Mouse (Mus musculus): ENCODE data around the gene Sfxn3. TPM values are rescaled to one million over a fixed set of nuclear protein-coding genes. Genes with fewer than 3 reads are reported as not detected.

Gene Sfxn3
- polyA plus RNA-seq (2017; shearing (Covaris generic)): 84.9 TPM

GRCm38 (mm10) chr19:45047417-45047934, at the start of gene Sfxn3:
TSS of gene Sfxn3 (plus strand) at chr19:45047503.

GRCm38 (mm10) chr19:45005444-45005843, 41.9 kb upstream of the Sfxn3 start, which contains the start of gene Twnk:
TSS of gene Twnk (plus strand) at chr19:45005663.

GRCm38 (mm10) chr19:45005957-45006712, 41.2 kb upstream of the Sfxn3 start, which contains the start of gene Mrpl43:
TSS of gene Mrpl43 (minus strand) at chr19:45006442.

GRCm38 (mm10) chr19:45014335-45014971, 32.9 kb upstream of the Sfxn3 start, which contains the start of gene Lzts2:
TSS of gene Lzts2 (plus strand) at chr19:45014414.

GRCm38 (mm10) chr19:45045651-45046050, 1.7 kb upstream of the Sfxn3 start, which contains the start of gene Pdzd7:
TSS of gene Pdzd7 (minus strand) at chr19:45045717.

GRCm38 (mm10) chr19:45074580-45075322, 27.4 kb downstream of the Sfxn3 start, which contains the start of gene Kazald1:
TSS of gene Kazald1 (plus strand) at chr19:45075241.

Other genes starting within 250 kb of the Sfxn3 start
- 56.9 TPM for gene Slf2, start 116.4 kb upstream of the Sfxn3 start, polyA plus RNA-seq (2017; shearing (Covaris generic))
- gene Sema4g, start 58.4 kb upstream of the Sfxn3 start, polyA plus RNA-seq (2017; shearing (Covaris generic)): not detected
- gene Twnk, start 41.8 kb upstream of the Sfxn3 start, polyA plus RNA-seq (2017; shearing (Covaris generic)): 20.3 TPM
- gene Mrpl43, start 41.1 kb upstream of the Sfxn3 start, polyA plus RNA-seq (2017; shearing (Covaris generic)): 67.5 TPM
- 6.6 TPM for gene Lzts2, start 33.1 kb upstream of the Sfxn3 start, polyA plus RNA-seq (2017; shearing (Covaris generic))
- not detected for gene Pdzd7, start 1.8 kb upstream of the Sfxn3 start, polyA plus RNA-seq (2017; shearing (Covaris generic))
- 0.84 TPM for gene Kazald1, start 27.7 kb downstream of the Sfxn3 start, polyA plus RNA-seq (2017; shearing (Covaris generic))
- not detected for gene Tlx1, start 103.2 kb downstream of the Sfxn3 start, polyA plus RNA-seq (2017; shearing (Covaris generic))
- not detected for gene Lbx1, start 188.3 kb downstream of the Sfxn3 start, polyA plus RNA-seq (2017; shearing (Covaris generic))